Comparison of ENCODE assay signal across 16 mouse cellular contexts in genomic region chr6:65427065-65427464, GRCm38 (mm10). TPM values are rescaled to one million over a fixed set of nuclear protein-coding genes. Genes with fewer than 3 reads are reported as not detected.
A peak's percentile ranks its signal among the peaks of the same experiment; 100 is the strongest.
DNase-seq lines count a peak whose midpoint lies in the region; ATAC-seq and TF ChIP-seq lines count a peak whose summit lies in the region.
"Had no signal": no experiment of that assay in that cellular context is flagged by ENCODE, and none has a peak within 500 bp of the region (broad histone marks: within the 10 kb centered on the region; RNA-seq: fewer than 3 reads in every experiment).

No protein-coding gene starts in this region.

- no peak for DNase-seq in intestine, embryonic 14.5 days (ENCODE audit: low spot score)
- peak; percentile 44 to 49 for DNase-seq in right cerebral cortex, postnatal 10 days (ENCODE audit: low spot score in 2 of 2)
- DNase-seq in right cerebral cortex, adult 18-20 months = no peak
- DNase-seq in frontal cortex, postnatal 10 days (ENCODE audit: low spot score in 2 of 2) = peak; percentile 9 to 22
- peak; percentile 18 for DNase-seq in right cerebral cortex, postnatal 4 days
- DNase-seq: cerebellum, adult 8-10 months; heart, adult 2 months; kidney, adult 18-20 months; thymus, postnatal 14 days had no signal

- no peaks in the 10 kb centered on the region for H3K27me3 ChIP-seq in intestine, embryonic 14.5 days (replicated peaks; ENCODE audit: control insufficient read depth, insufficient read depth, low read length)
- H3K27me3 ChIP-seq in intestine, postnatal 0 days (replicated peaks; ENCODE audit: control insufficient read depth, insufficient read depth, low read length) = no peaks in the 10 kb centered on the region
- H3K27me3 ChIP-seq: lung, embryonic 15.5 days; megakaryocyte, embryonic 14.5 days had no signal

- H3K4me2 ChIP-seq in intestine, embryonic 14.5 days (ENCODE audit: low read length) = no peak overlapping the region
- no peak overlapping the region for H3K4me2 ChIP-seq in intestine, postnatal 0 days (replicated peaks; ENCODE audit: low read depth)
- H3K4me2 ChIP-seq: liver, embryonic 11.5 days; lung, embryonic 15.5 days had no signal

- 69% methylated on average over 8 of the region's 8 CpGs for WGBS in intestine, embryonic 14.5 days
- 74% methylated on average over 8 of the region's 8 CpGs for WGBS in intestine, postnatal 0 days

- H3K27ac ChIP-seq in intestine, embryonic 14.5 days (ENCODE audit: low read depth) = no peak overlapping the region
- no peak overlapping the region for H3K27ac ChIP-seq in intestine, postnatal 0 days (ENCODE audit: low read depth, low read length)
- H3K27ac ChIP-seq: heart, adult 2 months; lung, embryonic 15.5 days had no signal

- no peaks in the 10 kb centered on the region for H3K36me3 ChIP-seq in intestine, embryonic 14.5 days (ENCODE audit: control insufficient read depth, insufficient read depth, low read length)
- H3K36me3 ChIP-seq in intestine, postnatal 0 days (ENCODE audit: control insufficient read depth, insufficient read depth) = no peaks in the 10 kb centered on the region
- H3K36me3 ChIP-seq: lung, embryonic 15.5 days had no signal

- no peak for TF ChIP-seq CTCF in intestine, postnatal 0 days (IDR thresholded peaks at IDR 0.05; ENCODE audit: low read depth)

- no peaks in the 10 kb centered on the region for H3K9me3 ChIP-seq in intestine, embryonic 14.5 days (ENCODE audit: control insufficient read depth, low read length)
- no peaks in the 10 kb centered on the region for H3K9me3 ChIP-seq in intestine, postnatal 0 days (ENCODE audit: control insufficient read depth)
- H3K9me3 ChIP-seq: lung, embryonic 15.5 days; megakaryocyte, embryonic 14.5 days had no signal

- H3K4me3 ChIP-seq in intestine, embryonic 14.5 days (ENCODE audit: low read depth, low read length) = no peak overlapping the region
- H3K4me3 ChIP-seq in intestine, postnatal 0 days (ENCODE audit: low read depth, low read length) = no peak overlapping the region
- H3K4me3 ChIP-seq: erythroblast, embryonic 14.5 days; heart, adult 2 months; lung, embryonic 15.5 days; megakaryocyte, embryonic 14.5 days had no signal

- no peak overlapping the region for H3K9ac ChIP-seq in intestine, embryonic 14.5 days (ENCODE audit: low read length)
- no peak overlapping the region for H3K9ac ChIP-seq in intestine, postnatal 0 days (ENCODE audit: low read depth, low read length)
- H3K9ac ChIP-seq: lung, embryonic 15.5 days had no signal

- no peaks in the 10 kb centered on the region for H3K4me1 ChIP-seq in intestine, embryonic 14.5 days (replicated peaks; ENCODE audit: control insufficient read depth, insufficient read depth, low read length)
- no peaks in the 10 kb centered on the region for H3K4me1 ChIP-seq in intestine, postnatal 0 days (replicated peaks; ENCODE audit: control insufficient read depth, insufficient read depth, low read length)
- H3K4me1 ChIP-seq: lung, embryonic 15.5 days; megakaryocyte, embryonic 14.5 days had no signal

- ATAC-seq in intestine, embryonic 14.5 days (replicated peaks; ENCODE audit: low FRiP score, low TSS enrichment, low read depth) = 0 out of 2 replicates have a peak, but pooled peaks have one; percentile 40
- ATAC-seq in intestine, postnatal 0 days = no peak
- ATAC-seq in activated CD4-positive, CD25-positive, alpha-beta regulatory T cell, adult 4 months = no peak

RNA-seq across cellular contexts. Expression of gene C130060K24Rik, which starts 46.2 kb away (rescaled TPM):
- polyA plus RNA-seq in intestine, embryonic 14.5 days (2014; fragmentation: Nextera tagmentation; extraction: Ambion mirVana) = 0.47 TPM in 1 of 2 replicates, not detected in the other
- polyA plus RNA-seq in intestine, postnatal 0 days (2015; fragmentation: Nextera tagmentation; extraction: Ambion mirVana) = 0.10 TPM in 1 of 2 replicates, not detected in the other
- not detected for polyA plus RNA-seq in activated CD4-positive, CD25-positive, alpha-beta regulatory T cell, adult 4 months (2017; shearing (Covaris generic))
- polyA plus RNA-seq: erythroblast, embryonic 14.5 days; heart, adult 2 months; large intestine, adult 2 months had no signal

Comparison
In these comparisons a context has a peak if more than half of its experiments do, and no peak if none do; other contexts are left out.
1. DNase-seq: peak in right cerebral cortex, postnatal 10 days (2 of 2), frontal cortex, postnatal 10 days (2 of 2) and right cerebral cortex, postnatal 4 days (single experiment); none in intestine, embryonic 14.5 days (single experiment) and right cerebral cortex, adult 18-20 months (single experiment).